Mouse (Mus musculus): ENCODE measurements around the gene Rbms3. TPM values are rescaled to one million over a fixed set of nuclear protein-coding genes. Genes with fewer than 3 reads are reported as not detected.

Gene Rbms3
- total and polyA plus RNA-seq, 3 experiments: 8.1 to 12.5 (median 8.8) TPM

DNA sequence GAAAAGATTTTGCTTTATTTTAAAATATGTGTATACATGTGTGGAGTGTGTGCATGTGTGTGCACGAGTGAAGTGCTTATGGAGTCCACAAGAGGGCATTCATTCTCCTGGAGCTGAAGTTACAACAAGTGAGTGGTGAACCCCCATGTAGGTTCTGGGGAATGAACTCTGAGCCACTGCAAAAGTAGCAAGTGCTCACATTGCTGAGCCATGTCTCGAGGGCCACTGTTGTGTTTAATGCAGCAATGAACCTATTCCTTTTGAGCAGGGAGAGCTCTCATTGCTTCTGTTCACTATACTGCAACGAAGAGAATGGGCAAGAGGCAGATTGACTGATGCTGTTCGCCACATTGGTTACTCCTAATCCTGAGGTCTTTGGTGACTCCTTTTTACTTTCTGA, 780.8 kb downstream of the Rbms3 start:
- H3K4me3 ChIP-seq: no peak overlapping the region
- no peaks in the 10 kb centered on the region for H3K79me2 ChIP-seq (replicated peaks; ENCODE audit: control insufficient read depth, insufficient read depth, low read length)
- no peak for DNase-seq
- no peak overlapping the region for H3K9ac ChIP-seq (ENCODE audit: low read depth, low read length)
- intact Hi-C loops (cut with DNase I): no loop called here
- 97% methylated on average over 4 of the region's 4 CpGs for WGBS
- TF ChIP-seq EP300 (IDR thresholded peaks at IDR 0.05; ENCODE audit: insufficient read depth, low read depth, low read length): no peak
- 0 out of 2 replicates have a peak, but pooled peaks have one; percentile 6 for TF ChIP-seq CTCF (IDR thresholded peaks at IDR 0.05)
- H3K36me3 ChIP-seq (ENCODE audit: control insufficient read depth, insufficient read depth, low read length): no peaks in the 10 kb centered on the region
- no peak overlapping the region for H3K27ac ChIP-seq
- H3K4me1 ChIP-seq (ENCODE audit: control insufficient read depth, insufficient read depth, low read length): no peaks in the 10 kb centered on the region; the same call in 1 of the 2 replicates
- H3K27me3 ChIP-seq (ENCODE audit: control insufficient read depth, insufficient read depth, low read length): no peaks in the 10 kb centered on the region

- intact Hi-C loops (cut with DNase I): no loop called here
- Histone ChIP-seq H3K27me3 (ENCODE audit: control insufficient read depth, insufficient read depth, low read length) (no peaks in the 10 kb centered on the region), H3K36me3 (ENCODE audit: control insufficient read depth, insufficient read depth, low read length) (no peaks in the 10 kb centered on the region), H3K4me1 (ENCODE audit: control insufficient read depth, insufficient read depth, low read length) (no peaks in the 10 kb centered on the region; the same call in 1 of the 2 replicates), H3K9ac (ENCODE audit: low read depth, low read length) (no peak overlapping the region), H3K4me3 (no peak overlapping the region), H3K27ac (peak overlapping the region; percentile 34), H3K79me2 (replicated peaks; ENCODE audit: control insufficient read depth, insufficient read depth, low read length) (no peaks in the 10 kb centered on the region)
- TF ChIP-seq CTCF (IDR thresholded peaks at IDR 0.05) (no peak), EP300 (IDR thresholded peaks at IDR 0.05; ENCODE audit: insufficient read depth, low read depth, low read length) (no peak), POLR2A (IDR thresholded peaks at IDR 0.05; ENCODE audit: insufficient read depth, low read depth, low read length) (no peak)
- WGBS: 54% methylated on average over 10 of the region's 10 CpGs
- DNase-seq: no peak
These were observed 781.5 kb downstream of the Rbms3 start for GRCm38 (mm10) chr9:116848166-116848565.

DNA sequence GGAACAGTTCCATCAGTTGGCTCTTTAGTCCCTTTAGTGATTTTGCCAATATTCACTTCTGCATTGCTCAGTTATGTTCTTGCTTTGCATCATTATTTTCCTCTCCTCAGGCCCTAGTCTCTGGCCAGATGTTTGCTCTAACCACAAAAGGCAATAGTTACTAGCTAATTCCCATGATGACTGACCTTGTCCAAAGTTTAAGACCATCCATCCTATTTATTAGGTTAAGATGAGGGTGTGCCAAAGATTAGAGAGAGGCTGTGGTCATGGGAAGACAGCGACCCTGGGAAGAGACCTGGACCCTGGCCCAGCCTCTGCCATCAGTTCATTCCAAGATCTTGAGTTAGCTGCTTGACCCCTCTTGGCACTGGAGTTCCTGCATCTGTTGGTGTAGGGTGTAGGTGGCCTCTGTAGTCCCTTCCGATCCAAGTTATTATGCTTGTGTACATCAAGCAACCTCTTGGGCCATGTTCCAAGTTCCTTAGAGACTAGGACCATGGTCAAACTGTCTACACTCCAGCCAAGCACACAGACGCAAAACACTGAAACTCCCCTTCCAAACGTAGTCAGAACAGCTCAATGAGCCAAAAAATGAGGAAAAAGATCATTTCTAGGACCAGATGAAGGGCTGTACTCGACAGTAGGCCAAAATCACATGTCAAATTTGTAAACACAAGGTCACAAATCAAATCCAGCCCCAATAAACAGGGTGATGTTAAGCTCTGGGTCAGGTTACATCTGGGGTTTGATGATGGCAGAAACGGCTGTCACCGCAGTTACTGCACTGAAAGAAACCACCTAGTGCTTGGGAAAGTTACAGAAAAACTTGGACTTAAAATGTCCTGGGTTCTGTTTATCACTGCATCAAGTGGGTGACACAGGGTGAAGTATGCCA, 782.2 kb downstream of the Rbms3 start:
- intact Hi-C loops (cut with DNase I): no loop called here
- DNase-seq: peak; percentile 71 to 81
- Histone ChIP-seq H3K4me3 (no peak overlapping the region), H3K79me2 (replicated peaks; ENCODE audit: control insufficient read depth, insufficient read depth, low read length) (no peaks in the 10 kb centered on the region), H3K27ac (peak overlapping the region; percentile 41), H3K27me3 (ENCODE audit: control insufficient read depth, insufficient read depth, low read length) (no peaks in the 10 kb centered on the region), H3K4me1 (ENCODE audit: control insufficient read depth, insufficient read depth, low read length) (no peaks in the 10 kb centered on the region; the same call in 1 of the 2 replicates), H3K36me3 (ENCODE audit: control insufficient read depth, insufficient read depth, low read length) (no peaks in the 10 kb centered on the region), H3K9ac (ENCODE audit: low read depth, low read length) (no peak overlapping the region)
- WGBS: 52% methylated on average over 7 of the region's 7 CpGs
- TF ChIP-seq CTCF (IDR thresholded peaks at IDR 0.05) (no peak), POLR2A (IDR thresholded peaks at IDR 0.05; ENCODE audit: insufficient read depth, low read depth, low read length) (no peak), EP300 (IDR thresholded peaks at IDR 0.05; ENCODE audit: insufficient read depth, low read depth, low read length) (no peak)

DNA sequence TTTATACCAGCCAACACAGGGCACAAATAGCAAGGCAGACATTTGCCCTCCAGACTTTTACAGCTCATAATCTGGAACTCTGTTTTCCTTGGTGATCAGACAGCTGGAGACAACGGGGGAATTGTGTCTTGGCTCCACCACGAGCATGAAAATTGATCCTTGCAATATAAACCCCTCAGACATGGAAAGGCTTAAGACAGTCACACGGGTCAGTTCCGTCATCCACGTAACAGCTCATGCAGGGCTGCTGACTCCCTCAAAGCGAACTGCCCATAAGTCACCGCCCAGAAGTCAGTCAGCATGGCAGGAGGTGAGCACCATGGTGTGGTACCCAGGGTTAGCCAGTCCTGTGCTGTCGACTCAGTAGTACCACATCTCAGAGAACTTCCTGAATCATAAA, 794.8 kb downstream of the Rbms3 start:
- no peak overlapping the region for H3K4me3 ChIP-seq
- no peaks in the 10 kb centered on the region for H3K79me2 ChIP-seq (replicated peaks; ENCODE audit: control insufficient read depth, insufficient read depth, low read length)
- no peak for DNase-seq
- intact Hi-C loops (cut with DNase I): no loop called here
- H3K4me1 ChIP-seq (ENCODE audit: control insufficient read depth, insufficient read depth, low read length): peaks cover 1% of the 10 kb centered on the region; the same call in 1 of the 2 replicates
- H3K9ac ChIP-seq (ENCODE audit: low read depth, low read length): no peak overlapping the region
- 77% methylated on average over 8 of the region's 8 CpGs for WGBS
- H3K27ac ChIP-seq: no peak overlapping the region
- no peaks in the 10 kb centered on the region for H3K27me3 ChIP-seq (ENCODE audit: control insufficient read depth, insufficient read depth, low read length)
- no peaks in the 10 kb centered on the region for H3K36me3 ChIP-seq (ENCODE audit: control insufficient read depth, insufficient read depth, low read length)
- TF ChIP-seq CTCF (IDR thresholded peaks at IDR 0.05) (no peak), POLR2A (IDR thresholded peaks at IDR 0.05; ENCODE audit: insufficient read depth, low read depth, low read length) (no peak), EP300 (IDR thresholded peaks at IDR 0.05; ENCODE audit: insufficient read depth, low read depth, low read length) (no peak)

- no peak for TF ChIP-seq POLR2A (IDR thresholded peaks at IDR 0.05; ENCODE audit: insufficient read depth, low read depth, low read length)
- no peak for TF ChIP-seq EP300 (IDR thresholded peaks at IDR 0.05; ENCODE audit: insufficient read depth, low read depth, low read length)
- no peak for TF ChIP-seq CTCF (IDR thresholded peaks at IDR 0.05)
- H3K4me1 ChIP-seq (ENCODE audit: control insufficient read depth, insufficient read depth, low read length): peaks cover 1% of the 10 kb centered on the region
- intact Hi-C loops (cut with DNase I): no loop called here
- no peaks in the 10 kb centered on the region for H3K36me3 ChIP-seq (ENCODE audit: control insufficient read depth, insufficient read depth, low read length)
- no peak overlapping the region for H3K27ac ChIP-seq
- DNase-seq: no peak
- H3K27me3 ChIP-seq (ENCODE audit: control insufficient read depth, insufficient read depth, low read length): no peaks in the 10 kb centered on the region
- H3K79me2 ChIP-seq (replicated peaks; ENCODE audit: control insufficient read depth, insufficient read depth, low read length): no peaks in the 10 kb centered on the region
- H3K9ac ChIP-seq (ENCODE audit: low read depth, low read length): no peak overlapping the region
- WGBS: 85% methylated on average over 7 of the region's 7 CpGs
- H3K4me3 ChIP-seq: no peak overlapping the region
These were observed 796.0 kb downstream of the Rbms3 start for GRCm38 (mm10) chr9:116833677-116834076.

DNA sequence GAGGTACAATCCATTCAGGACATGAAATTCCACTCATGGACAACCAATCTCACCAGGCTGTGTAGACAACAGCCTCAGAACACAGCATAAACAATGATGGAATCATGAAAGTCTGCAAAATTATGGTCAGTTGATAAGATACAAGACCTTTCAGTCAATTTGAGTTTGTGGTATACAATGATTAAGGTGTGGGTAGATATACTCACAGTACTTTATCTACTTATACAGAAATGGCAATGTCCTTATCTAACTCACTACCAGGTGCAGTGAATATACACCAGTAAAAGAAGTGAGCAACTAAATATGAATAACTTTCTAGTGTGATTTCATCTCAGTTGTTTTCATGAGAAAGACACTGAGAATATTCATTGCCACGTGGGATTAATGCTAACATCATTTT, 796.9 kb downstream of the Rbms3 start:
- TF ChIP-seq POLR2A (IDR thresholded peaks at IDR 0.05; ENCODE audit: insufficient read depth, low read depth, low read length) (no peak), CTCF (IDR thresholded peaks at IDR 0.05) (no peak), EP300 (IDR thresholded peaks at IDR 0.05; ENCODE audit: insufficient read depth, low read depth, low read length) (no peak)
- no peak overlapping the region for H3K9ac ChIP-seq (ENCODE audit: low read depth, low read length)
- H3K79me2 ChIP-seq (replicated peaks; ENCODE audit: control insufficient read depth, insufficient read depth, low read length): no peaks in the 10 kb centered on the region
- no peak overlapping the region for H3K4me3 ChIP-seq
- DNase-seq: no peak
- H3K27ac ChIP-seq: no peak overlapping the region
- H3K27me3 ChIP-seq (ENCODE audit: control insufficient read depth, insufficient read depth, low read length): no peaks in the 10 kb centered on the region
- no peaks in the 10 kb centered on the region for H3K36me3 ChIP-seq (ENCODE audit: control insufficient read depth, insufficient read depth, low read length)
- peaks cover 1% of the 10 kb centered on the region for H3K4me1 ChIP-seq (ENCODE audit: control insufficient read depth, insufficient read depth, low read length)
- WGBS: 87% methylated on average over 1 of the region's 1 CpGs
- intact Hi-C loops (cut with DNase I): no loop called here
